Mouse (Mus musculus): ENCODE data around the gene Tmtc2. TPM values are rescaled to one million over a fixed set of nuclear protein-coding genes. Genes with fewer than 3 reads are reported as not detected.

Tmtc2 gene
- polyA plus RNA-seq, 1 experiment from 2014 or later: 5.5 TPM

DNA sequence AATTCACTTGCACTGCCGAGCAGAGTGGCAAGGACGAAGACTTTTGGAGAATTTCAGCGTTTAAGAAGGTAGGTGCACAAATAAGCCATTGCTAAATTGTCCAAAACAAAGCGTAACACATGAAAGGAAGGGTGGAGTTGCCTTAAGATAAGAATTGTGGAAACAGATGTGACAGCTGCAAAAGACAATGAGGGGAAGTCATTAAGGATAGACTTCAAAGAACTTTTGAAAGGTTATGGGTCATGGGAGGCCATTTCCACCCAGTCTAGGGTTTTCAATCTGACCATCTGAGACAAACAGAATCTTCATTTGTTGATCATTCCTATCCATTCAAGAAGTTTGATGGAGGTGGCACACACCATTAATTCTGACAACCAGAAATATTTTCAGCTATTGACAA lies 429.9 kb downstream of the Tmtc2 start:
- no peak for ATAC-seq
- no peaks in the 10 kb centered on the region for H3K27me3 ChIP-seq (replicated peaks; ENCODE audit: control insufficient read depth, insufficient read depth, low read length)
- H3K4me2 ChIP-seq (ENCODE audit: low read length): no peak overlapping the region
- no peak overlapping the region for H3K27ac ChIP-seq (ENCODE audit: low read depth, low read length)
- no peaks in the 10 kb centered on the region for H3K4me1 ChIP-seq (ENCODE audit: control insufficient read depth, insufficient read depth, low read length)
- no peak overlapping the region for H3K4me3 ChIP-seq (ENCODE audit: low read depth, low read length)
- H3K36me3 ChIP-seq (ENCODE audit: control insufficient read depth, insufficient read depth, low read length): no peaks in the 10 kb centered on the region
- no peak for DNase-seq (ENCODE audit: low spot score)
- 75% methylated on average over 4 of the region's 4 CpGs for WGBS
- no peaks in the 10 kb centered on the region for H3K9me3 ChIP-seq (replicated peaks; ENCODE audit: control insufficient read depth, low read length)
- no peak overlapping the region for H3K9ac ChIP-seq (ENCODE audit: low read length)

DNA sequence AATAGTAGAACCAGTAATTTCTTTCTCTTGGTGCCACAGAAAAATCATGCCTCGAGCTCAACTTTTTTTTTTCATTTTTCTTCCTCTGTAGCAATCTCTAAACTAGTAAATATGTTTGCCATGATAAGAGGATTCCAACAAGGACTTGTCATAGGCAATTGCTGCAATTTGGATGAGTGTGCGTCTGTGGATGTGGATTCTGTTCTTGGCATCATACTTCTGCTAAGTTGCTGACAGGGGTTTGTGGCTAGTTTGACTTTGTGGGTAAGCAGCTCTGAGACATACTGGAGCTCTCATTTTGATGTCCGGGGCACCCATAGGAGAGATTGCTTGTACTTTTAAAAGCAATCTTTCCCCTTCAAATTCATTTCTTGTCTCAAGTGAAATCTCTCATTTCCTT lies 432.1 kb downstream of the Tmtc2 start:
- no peaks in the 10 kb centered on the region for H3K9me3 ChIP-seq (replicated peaks; ENCODE audit: control insufficient read depth, low read length)
- WGBS: 90% methylated on average over 3 of the region's 3 CpGs
- no peak for DNase-seq (ENCODE audit: low spot score)

More for the DNA sequence above, 432.1 kb downstream of the Tmtc2 start:
- H3K4me3 ChIP-seq (ENCODE audit: low read depth, low read length): no peak overlapping the region
- no peaks in the 10 kb centered on the region for H3K36me3 ChIP-seq (ENCODE audit: control insufficient read depth, insufficient read depth, low read length)
- H3K27ac ChIP-seq (ENCODE audit: low read depth, low read length): no peak overlapping the region
- H3K27me3 ChIP-seq (replicated peaks; ENCODE audit: control insufficient read depth, insufficient read depth, low read length): no peaks in the 10 kb centered on the region
- ATAC-seq: no peak
- no peak overlapping the region for H3K9ac ChIP-seq (ENCODE audit: low read length)
- H3K4me1 ChIP-seq (ENCODE audit: control insufficient read depth, insufficient read depth, low read length): no peaks in the 10 kb centered on the region
- H3K4me2 ChIP-seq (ENCODE audit: low read length): no peak overlapping the region
